Mouse (Mus musculus) ovary, postnatal 36 days (tissue): ENCODE measurements at regions not wholly inside any gene's neighbourhood (a gene's known extent, or its start where the extent isn't known, plus 50 kb on each side); places are given as distances from the start of the nearest gene placed in this dataset.

Source experiments
- DNase-seq: peaks from one replicate; pipeline ENCODE4 v3.0.0; 2022; ENCODE audit warnings: low spot score, mixed read lengths

GRCm38 (mm10) chr9:117863944-117864343 is 176.4 kb upstream of the Azi2 start:
- no peak for DNase-seq

- no peak for DNase-seq
Measured at GRCm38 (mm10) chr9:117863318-117863717, 177.0 kb upstream of the Azi2 start.

GRCm38 (mm10) chr9:117859580-117860045 is 180.7 kb upstream of the Azi2 start:
- DNase-seq = no peak

- DNase-seq = no peak
Measured at GRCm38 (mm10) chr9:117843531-117843930, 196.8 kb upstream of the Azi2 start.

- no peak for DNase-seq
Measured at GRCm38 (mm10) chr9:117836696-117837380, 203.5 kb upstream of the Azi2 start.

- DNase-seq = no peak
Measured at GRCm38 (mm10) chr9:117833586-117833985, 203.9 kb upstream of the Rbms3 start.

GRCm38 (mm10) chr9:117814661-117815060 is 184.9 kb upstream of the Rbms3 start:
- no peak for DNase-seq

- DNase-seq = no peak
Measured at GRCm38 (mm10) chr9:117813216-117813615, 183.5 kb upstream of the Rbms3 start.

- no peak for DNase-seq
Measured at GRCm38 (mm10) chr9:117805812-117806211, 176.1 kb upstream of the Rbms3 start.

- no peak for DNase-seq
Measured at GRCm38 (mm10) chr9:117784186-117784591, 154.5 kb upstream of the Rbms3 start.

- no peak for DNase-seq
Measured at GRCm38 (mm10) chr9:117754651-117755050, 124.9 kb upstream of the Rbms3 start.

- no peak for DNase-seq
Measured at GRCm38 (mm10) chr9:117753466-117753865, 123.8 kb upstream of the Rbms3 start.

- no peak for DNase-seq
Measured at GRCm38 (mm10) chr9:117744906-117745305, 115.2 kb upstream of the Rbms3 start.

- DNase-seq = no peak
Measured at GRCm38 (mm10) chr9:117729366-117729765, 99.7 kb upstream of the Rbms3 start.

GRCm38 (mm10) chr9:117720161-117720598 is 90.5 kb upstream of the Rbms3 start:
- no peak for DNase-seq

GRCm38 (mm10) chr9:117717346-117717745 is 87.6 kb upstream of the Rbms3 start:
- DNase-seq = no peak

- DNase-seq = no peak
Measured at GRCm38 (mm10) chr9:117716476-117716875, 86.8 kb upstream of the Rbms3 start.

- DNase-seq = no peak
Measured at GRCm38 (mm10) chr9:117714741-117715675, 85.3 kb upstream of the Rbms3 start.

- DNase-seq = no peak
Measured at GRCm38 (mm10) chr9:117713121-117713520, 83.4 kb upstream of the Rbms3 start.

- DNase-seq = no peak
Measured at GRCm38 (mm10) chr9:117711793-117712192, 82.1 kb upstream of the Rbms3 start.

GRCm38 (mm10) chr9:117710966-117711365 is 81.3 kb upstream of the Rbms3 start:
- DNase-seq = no peak

- DNase-seq = no peak
Measured at GRCm38 (mm10) chr9:117709677-117710076, 80.0 kb upstream of the Rbms3 start.

GRCm38 (mm10) chr9:117693001-117693400 is 63.3 kb upstream of the Rbms3 start:
- DNase-seq = no peak
